21 mouse cellular contexts compared by ENCODE assay signal in the genomic region with DNA sequence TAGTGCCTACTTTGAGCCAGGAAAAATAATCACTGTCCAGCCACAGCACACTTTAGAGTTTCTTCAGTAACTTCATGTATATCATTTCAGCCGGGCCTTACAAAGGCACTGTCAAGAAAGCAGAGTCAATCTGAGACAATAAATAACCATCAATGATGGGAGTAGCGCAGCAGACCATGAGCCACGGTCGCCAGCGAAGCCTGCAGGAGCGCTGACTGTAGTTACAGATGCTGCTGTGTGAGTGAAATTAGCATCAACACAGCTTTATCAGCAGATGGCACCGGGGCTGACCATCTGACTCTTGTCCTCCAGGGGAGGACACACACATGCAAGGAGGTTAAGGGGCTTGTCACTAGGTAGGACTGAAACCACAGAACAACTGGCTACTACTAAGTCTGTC. TPM values are rescaled to one million over a fixed set of nuclear protein-coding genes. Genes with fewer than 3 reads are reported as not detected.
DNase-seq lines count a peak whose midpoint lies in the region; ATAC-seq lines count a peak whose summit lies in the region.
"Had no signal": no experiment of that assay in that cellular context is flagged by ENCODE, and none has a peak within 500 bp of the region (broad histone marks: within the 10 kb centered on the region; RNA-seq: fewer than 3 reads in every experiment).

No protein-coding gene starts in this region.

- H3K27ac ChIP-seq in hindbrain, embryonic 15.5 days (replicated peaks), result peak overlapping the region; percentile 71
- H3K27ac ChIP-seq in midbrain, embryonic 16.5 days (ENCODE audit: low read length), result peak overlapping the region; percentile 74
- H3K27ac ChIP-seq: forebrain, embryonic 15.5 days; heart, adult 2 months; limb, embryonic 10.5 days; stomach, postnatal 0 days had no signal

- no peak overlapping the region for H3K4me3 ChIP-seq in hindbrain, embryonic 15.5 days
- no peak overlapping the region for H3K4me3 ChIP-seq in midbrain, embryonic 16.5 days (ENCODE audit: low read depth, low read length)
- H3K4me3 ChIP-seq: erythroblast, embryonic 14.5 days; forebrain, embryonic 15.5 days; heart, adult 2 months; limb, embryonic 10.5 days had no signal

- peak; percentile 55; the same call in 1 of the 2 replicates for ATAC-seq in hindbrain, embryonic 15.5 days (ENCODE audit: low FRiP score, low read depth)
- ATAC-seq in midbrain, embryonic 16.5 days, result peak; percentile 43
- ATAC-seq: inflammation-experienced regulatory T-cells, adult 6 months had no signal

- no peaks in the 10 kb centered on the region for H3K27me3 ChIP-seq in hindbrain, embryonic 15.5 days
- H3K27me3 ChIP-seq in midbrain, embryonic 16.5 days (ENCODE audit: control insufficient read depth, insufficient read depth, low read depth, low read length), result no peaks in the 10 kb centered on the region
- H3K27me3 ChIP-seq: forebrain, embryonic 15.5 days had no signal

- 27% methylated on average over 7 of the region's 7 CpGs for WGBS in hindbrain, embryonic 15.5 days
- WGBS in midbrain, embryonic 16.5 days, result 21% methylated on average over 7 of the region's 7 CpGs

- H3K9ac ChIP-seq in hindbrain, embryonic 15.5 days, result no peak overlapping the region
- no peak overlapping the region for H3K9ac ChIP-seq in midbrain, embryonic 16.5 days (ENCODE audit: low read depth, low read length)
- H3K9ac ChIP-seq: forebrain, embryonic 15.5 days; lung, embryonic 14.5 days had no signal

- peaks cover 38% of the 10 kb centered on the region for H3K4me1 ChIP-seq in hindbrain, embryonic 15.5 days (replicated peaks)
- peaks cover 23% of the 10 kb centered on the region for H3K4me1 ChIP-seq in midbrain, embryonic 16.5 days (ENCODE audit: control insufficient read depth, insufficient read depth, low read length)

- H3K4me2 ChIP-seq in hindbrain, embryonic 15.5 days, result no peak overlapping the region
- H3K4me2 ChIP-seq in midbrain, embryonic 16.5 days (ENCODE audit: low read length), result 0 out of 2 replicates have a peak overlapping the region, but pooled peaks have one; percentile 7
- H3K4me2 ChIP-seq: forebrain, embryonic 15.5 days; liver, embryonic 11.5 days; lung, embryonic 14.5 days had no signal

- no peaks in the 10 kb centered on the region for H3K9me3 ChIP-seq in hindbrain, embryonic 15.5 days
- H3K9me3 ChIP-seq in midbrain, embryonic 16.5 days (replicated peaks; ENCODE audit: control insufficient read depth, low read length, poor library complexity, severe bottlenecking), result no peaks in the 10 kb centered on the region
- H3K9me3 ChIP-seq: forebrain, embryonic 15.5 days; limb, embryonic 10.5 days had no signal

- no peaks in the 10 kb centered on the region for H3K36me3 ChIP-seq in hindbrain, embryonic 15.5 days
- no peaks in the 10 kb centered on the region for H3K36me3 ChIP-seq in midbrain, embryonic 16.5 days (ENCODE audit: control insufficient read depth, insufficient read depth, low read length)
- H3K36me3 ChIP-seq: forebrain, embryonic 15.5 days had no signal

- DNase-seq in retina, embryonic 14.5 days (ENCODE audit: low spot score), result peak; percentile 27
- DNase-seq in retina, postnatal 1 day, result no peak
- no peak for DNase-seq in spleen, postnatal 14 days (ENCODE audit: low spot score in 2 of 2)
- no peak for DNase-seq in ovary, postnatal 36 days (ENCODE audit: low spot score)
- no peak for DNase-seq in gastrocnemius, postnatal 10 days
- DNase-seq: cerebellum, postnatal 36 days; gastrocnemius, postnatal 14 days; heart, adult 2 months; kidney, adult 9 months; kidney, postnatal 4 days; lung, embryonic 14.5 days; lung, postnatal 4 days; right cerebral cortex, postnatal 14 days had no signal

RNA-seq across cellular contexts. Expression of a gene that starts 54.3 kb away (rescaled TPM):
- polyA plus RNA-seq in hindbrain, embryonic 15.5 days (2015; fragmentation: Nextera tagmentation; extraction: Ambion mirVana), result 1.2 and 1.9 TPM in 2 replicates
- polyA plus RNA-seq in midbrain, embryonic 16.5 days (2015; fragmentation: Nextera tagmentation; extraction: Ambion mirVana), result 1.0 and 1.2 TPM in 2 replicates
- total RNA-seq in gastrocnemius, postnatal 10 days (2021), result 10 to 100 TPM; 10.5 to 12.8 TPM
- polyA plus RNA-seq: erythroblast, embryonic 14.5 days; inflammation-experienced regulatory T-cells, adult 6 months had no signal
